Mouse (Mus musculus) limb, embryonic 14.5 days (tissue): Measurements from ENCODE around the gene Olfr765. TPM values are rescaled to one million over a fixed set of nuclear protein-coding genes. Genes with fewer than 3 reads are reported as not detected.
"Not testable (repeated sequence)": the region's sequence is repeated elsewhere in the genome, so short reads cannot be mapped to it uniquely, and the experiment has no call there.

ENCODE experiments used
- ATAC-seq: fragments of 200-750 bp; cut with Nextera tagmentation; 2 replicates; pipeline ENCODE4 v1.8.0; 2017; ENCODE audit warnings: low read depth, moderate number of reproducible peaks, moderate TSS enrichment; ENCODE audit not compliant: low FRiP score
- DNase-seq: peaks from one replicate; pipeline ENCODE4 v3.0.0-alpha.2; 2015; ENCODE audit warnings: low spot score
- H3K27ac ChIP-seq: fragments of 300-500 bp; sonication (generic); replicated peaks from 2 replicates; pipeline ENCODE4 v1.5.1; 2014; ENCODE audit warnings: low read depth, mild to moderate bottlenecking, low read length, moderate library complexity, mixed read lengths
- H3K27me3 ChIP-seq: fragments of 300-500 bp; sonication (generic); 2 replicates; pipeline ENCODE4 v1.6.1; 2014; ENCODE audit warnings: low read length, mixed read lengths; ENCODE audit not compliant: control insufficient read depth, insufficient read depth
- H3K36me3 ChIP-seq: fragments of 300-500 bp; sonication (generic); 2 replicates; pipeline ENCODE4 v1.6.1; 2014; ENCODE audit warnings: mild to moderate bottlenecking, low read length, moderate library complexity, mixed read lengths; ENCODE audit not compliant: control insufficient read depth, insufficient read depth
- H3K4me1 ChIP-seq: fragments of 300-500 bp; sonication (generic); 2 replicates; pipeline ENCODE4 v1.6.1; 2014; ENCODE audit warnings: antibody characterized with exemption, low read length, mixed read lengths; ENCODE audit not compliant: control insufficient read depth, insufficient read depth
- H3K4me2 ChIP-seq: fragments of 300-500 bp; sonication (generic); replicated peaks from 2 replicates; pipeline ENCODE4 v1.6.1; 2014; ENCODE audit warnings: low read depth, mild to moderate bottlenecking, low read length, moderate library complexity; ENCODE audit not compliant: severe bottlenecking
- H3K4me3 ChIP-seq: fragments of 300-500 bp; sonication (generic); replicated peaks from 2 replicates; pipeline ENCODE4 v1.5.1; 2014; ENCODE audit warnings: low read length
- H3K9ac ChIP-seq: fragments of 300-500 bp; sonication (generic); 2 replicates; pipeline ENCODE4 v1.6.1; 2014; ENCODE audit warnings: mild to moderate bottlenecking, low read depth, low read length, moderate library complexity; ENCODE audit not compliant: severe bottlenecking
- H3K9me3 ChIP-seq: fragments of 300-500 bp; sonication (generic); 2 replicates; pipeline ENCODE4 v1.6.1; 2016; ENCODE audit warnings: low read length; ENCODE audit not compliant: control insufficient read depth
- POLR2A ChIP-seq: fragments of 200-500 bp; IDR thresholded peaks from 2 replicates; pipeline ENCODE4 v1.8.0; 2012; ENCODE audit warnings: inconsistent platforms, mild to moderate bottlenecking, moderate library complexity, borderline replicate concordance; ENCODE audit not compliant: insufficient read depth, insufficient read length; ENCODE audit errors: extremely low read depth
- WGBS: fragments of 180-500 bp; shearing (Covaris S2); extraction: QIAGEN DNeasy Blood & Tissue Kit; methylation state at CpG from one replicate; pipeline ENCODE4 v1.1.7; 2014; 5-methylcytosine and 5-hydroxymethylcytosine counted together
- polyA plus RNA-seq, 2 experiments: library from polyadenylated mRNA; depleted of rRNA in 1 of 2; stranded (reverse) in 1 of 2; unstranded in 1 of 2; fragments of >200 nt; fragmentation: Nextera tagmentation in 1 of 2; extraction: Ambion mirVana in 1 of 2; gene quantifications; 2 replicates each; pipeline versions ENCODE4 v1.2.1 to v1.2.3; 2012 to 2014

Gene Olfr765
- polyA plus RNA-seq (2012; rRNA removed) = not detected in 2 replicates
- polyA plus RNA-seq (2014; fragmentation: Nextera tagmentation; extraction: Ambion mirVana) = not detected in 2 replicates

GRCm38 (mm10) chr10:129049898-129050297 lies at the start of gene Olfr765:
Gene Olfr765 (minus strand): TSS chr10:129049998.
- not testable (repeated sequence) for H3K27ac ChIP-seq, H3K4me2 ChIP-seq, H3K9ac ChIP-seq, DNase-seq, H3K27me3 ChIP-seq, H3K4me1 ChIP-seq, H3K9me3 ChIP-seq, H3K4me3 ChIP-seq, H3K36me3 ChIP-seq, ATAC-seq

GRCm38 (mm10) chr10:129099275-129099674 lies 49.5 kb upstream of the Olfr765 start, which contains the start of gene Olfr768:
Gene Olfr768 (minus strand): TSS chr10:129099375.
- no peak for TF ChIP-seq POLR2A
- no peaks in the 10 kb centered on the region for H3K27me3 ChIP-seq
- H3K4me2 ChIP-seq = no peak within 1 kb of the TSS
- no peak within 1 kb of the TSS for H3K9ac ChIP-seq
- H3K36me3 ChIP-seq = no peaks in the 10 kb centered on the region
- no peak within 1 kb of the TSS for H3K27ac ChIP-seq
- DNase-seq = no peak
- H3K4me1 ChIP-seq = no peaks in the 10 kb centered on the region
- H3K9me3 ChIP-seq = no peaks in the 10 kb centered on the region
- no peak for ATAC-seq
- no peak within 1 kb of the TSS for H3K4me3 ChIP-seq
- WGBS = 77% methylated on average over 1 of the region's 1 CpGs

- H3K4me3 ChIP-seq, H3K4me2 ChIP-seq, H3K27me3 ChIP-seq, H3K9me3 ChIP-seq, DNase-seq, ATAC-seq, H3K36me3 ChIP-seq, H3K9ac ChIP-seq, H3K27ac ChIP-seq, H3K4me1 ChIP-seq: not testable (repeated sequence)
These were observed 33.0 kb upstream of the Olfr765 start, which contains the start of gene Olfr767 for GRCm38 (mm10) chr10:129082810-129083209. Gene Olfr767 (minus strand): TSS chr10:129082910.

GRCm38 (mm10) chr10:129068877-129069276 lies 19.1 kb upstream of the Olfr765 start, which contains the start of gene Olfr766-ps1:
Gene Olfr766-ps1 (minus strand): TSS chr10:129068977.
- DNase-seq (no peak), ATAC-seq (no peak)
- no peaks in the 10 kb centered on the region for H3K9me3 ChIP-seq
- no peak within 1 kb of the TSS for H3K9ac ChIP-seq
- H3K4me3 ChIP-seq = no peak within 1 kb of the TSS
- no peaks in the 10 kb centered on the region for H3K27me3 ChIP-seq
- H3K4me2 ChIP-seq = no peak within 1 kb of the TSS
- no peak within 1 kb of the TSS for H3K27ac ChIP-seq
- TF ChIP-seq POLR2A = no peak
- no peaks in the 10 kb centered on the region for H3K36me3 ChIP-seq
- no peaks in the 10 kb centered on the region for H3K4me1 ChIP-seq
- WGBS = 80% methylated on average over 2 of the region's 2 CpGs

- Histone ChIP-seq H3K4me2 (no peak within 1 kb of the TSS), H3K9me3 (no peaks in the 10 kb centered on the region), H3K27ac (no peak within 1 kb of the TSS), H3K4me1 (no peaks in the 10 kb centered on the region), H3K27me3 (no peaks in the 10 kb centered on the region), H3K36me3 (no peaks in the 10 kb centered on the region), H3K9ac (no peak within 1 kb of the TSS), H3K4me3 (no peak within 1 kb of the TSS)
- DNase-seq (no peak), ATAC-seq (no peak)
- no peak for TF ChIP-seq POLR2A
- 77% methylated on average over 3 of the region's 3 CpGs for WGBS
These were observed 10.0 kb downstream of the Olfr765 start, which contains the start of gene Olfr764-ps1 for GRCm38 (mm10) chr10:129039796-129040195. Gene Olfr764-ps1 (minus strand): TSS chr10:129039896.

GRCm38 (mm10) chr10:129028343-129028742 lies 21.5 kb downstream of the Olfr765 start:
- WGBS = 73% methylated on average over 2 of the region's 2 CpGs
- Histone ChIP-seq H3K36me3 (no peaks in the 10 kb centered on the region), H3K27me3 (no peaks in the 10 kb centered on the region), H3K4me1 (no peaks in the 10 kb centered on the region), H3K4me3 (no peak overlapping the region), H3K9ac (no peak overlapping the region), H3K27ac (no peak overlapping the region), H3K9me3 (no peaks in the 10 kb centered on the region), H3K4me2 (no peak overlapping the region)
- no peak for TF ChIP-seq POLR2A
- ATAC-seq (no peak), DNase-seq (no peak)
